Mouse (Mus musculus) neural tube, embryonic 14.5 days (tissue): ENCODE measurements around the gene Stk26. TPM values are rescaled to one million over a fixed set of nuclear protein-coding genes. Genes with fewer than 3 reads are reported as not detected.
A peak's percentile ranks its signal among the peaks of the same experiment; 100 is the strongest.

Experiments
- ATAC-seq: fragments of 200-750 bp; cut with Nextera tagmentation; 2 replicates; pipeline ENCODE4 v1.8.0; 2017; ENCODE audit warnings: low read depth, mild to moderate bottlenecking, moderate TSS enrichment, moderate library complexity
- H3K27ac ChIP-seq: fragments of 300-500 bp; sonication (generic); 2 replicates; pipeline ENCODE4 v1.5.1; 2014; ENCODE audit warnings: low read depth, mild to moderate bottlenecking, control low read depth, low read length, moderate library complexity, mixed read lengths
- H3K27me3 ChIP-seq: fragments of 300-500 bp; sonication (generic); 2 replicates; pipeline ENCODE4 v1.6.1; 2014; ENCODE audit warnings: low read length; ENCODE audit not compliant: control insufficient read depth, insufficient read depth
- H3K36me3 ChIP-seq: fragments of 300-500 bp; sonication (generic); 2 replicates; pipeline ENCODE4 v1.6.1; 2014; ENCODE audit warnings: low read length, mixed read lengths; ENCODE audit not compliant: control insufficient read depth, insufficient read depth
- H3K4me1 ChIP-seq: fragments of 300-500 bp; sonication (generic); 2 replicates; pipeline ENCODE4 v1.6.1; 2014; ENCODE audit warnings: low read length; ENCODE audit not compliant: control insufficient read depth, insufficient read depth
- H3K4me2 ChIP-seq: fragments of 300-500 bp; sonication (generic); 2 replicates; pipeline ENCODE4 v1.6.1; 2014; ENCODE audit warnings: mild to moderate bottlenecking, low read depth, low read length, control low read depth
- H3K4me3 ChIP-seq: fragments of 300-500 bp; sonication (generic); 2 replicates; pipeline ENCODE4 v1.5.1; 2014; ENCODE audit warnings: low read depth, low read length, control low read depth, mixed read lengths
- H3K9ac ChIP-seq: fragments of 300-500 bp; sonication (generic); replicated peaks from 2 replicates; pipeline ENCODE4 v1.6.1; 2014; ENCODE audit warnings: low read depth, mild to moderate bottlenecking, control low read depth, low read length, mixed read lengths
- H3K9me3 ChIP-seq: fragments of 300-500 bp; sonication (generic); 2 replicates; pipeline ENCODE4 v1.6.1; 2016; ENCODE audit warnings: low read length; ENCODE audit not compliant: control insufficient read depth
- WGBS: fragments of 180-500 bp; shearing (Covaris S2); extraction: QIAGEN DNeasy Blood & Tissue Kit; methylation state at CpG from one replicate; pipeline ENCODE4 v1.1.7; 2014; 5-methylcytosine and 5-hydroxymethylcytosine counted together
- polyA plus RNA-seq: library from polyadenylated mRNA; unstranded; fragments of >200 nt; fragmentation: Nextera tagmentation; extraction: Ambion mirVana; gene quantifications from 2 replicates; pipeline ENCODE4 v1.2.1, GENCODE M21; 2014

Stk26 gene
- polyA plus RNA-seq, 1 experiment from 2014 or later = 0.33 TPM

DNA sequence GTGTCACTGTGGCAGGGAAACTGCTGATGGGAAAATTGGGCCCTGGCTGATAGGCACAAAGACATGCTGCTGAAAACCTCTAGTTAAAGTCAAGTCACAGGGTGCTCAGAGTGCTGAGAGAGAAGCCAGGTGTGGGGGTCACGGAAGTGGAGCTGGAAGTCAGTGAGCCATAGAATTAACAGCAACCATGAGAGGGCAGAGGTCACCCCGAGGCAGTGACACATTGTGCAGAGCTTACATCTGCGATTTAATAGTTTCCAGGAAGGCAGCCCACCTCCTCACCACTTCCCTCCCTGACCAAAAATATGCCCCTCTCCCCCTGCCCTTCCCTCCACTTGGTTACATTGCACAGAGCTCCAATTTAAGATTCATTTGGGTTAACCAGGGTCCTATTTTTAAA is 76.5 kb downstream of the Stk26 start:
- Histone ChIP-seq H3K4me3 (no peak overlapping the region), H3K36me3 (no peaks in the 10 kb centered on the region), H3K4me1 (no peaks in the 10 kb centered on the region), H3K27ac (no peak overlapping the region), H3K9me3 (no peaks in the 10 kb centered on the region), H3K4me2 (no peak overlapping the region), H3K27me3 (no peaks in the 10 kb centered on the region), H3K9ac (no peak overlapping the region)
- 66% methylated on average over 3 of the region's 3 CpGs for WGBS
- no peak for ATAC-seq

DNA sequence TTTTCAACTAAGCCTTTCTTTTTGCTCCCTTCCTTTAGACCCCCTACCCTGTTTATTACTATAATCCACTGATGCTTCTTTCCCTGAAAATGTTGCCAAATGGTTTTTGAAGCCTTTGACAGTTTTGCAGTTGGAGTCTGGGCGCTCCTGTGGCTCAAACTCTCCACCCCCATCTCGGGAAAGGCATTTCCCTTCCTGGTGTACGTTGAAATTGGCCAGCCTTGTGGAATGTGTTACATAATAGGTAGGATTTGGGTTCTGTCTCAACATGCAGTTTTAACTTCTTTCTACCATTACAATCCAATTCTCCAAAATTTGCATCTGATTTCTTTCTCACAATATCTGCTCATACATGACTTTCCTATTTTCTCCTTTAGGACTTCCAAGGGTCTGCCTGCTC is 77.9 kb downstream of the Stk26 start:
- ATAC-seq = no peak
- Histone ChIP-seq H3K4me2 (no peak overlapping the region), H3K4me3 (no peak overlapping the region), H3K36me3 (no peaks in the 10 kb centered on the region), H3K4me1 (no peaks in the 10 kb centered on the region), H3K9ac (no peak overlapping the region), H3K9me3 (no peaks in the 10 kb centered on the region), H3K27me3 (no peaks in the 10 kb centered on the region), H3K27ac (no peak overlapping the region)
- WGBS = 78% methylated on average over 3 of the region's 3 CpGs

DNA sequence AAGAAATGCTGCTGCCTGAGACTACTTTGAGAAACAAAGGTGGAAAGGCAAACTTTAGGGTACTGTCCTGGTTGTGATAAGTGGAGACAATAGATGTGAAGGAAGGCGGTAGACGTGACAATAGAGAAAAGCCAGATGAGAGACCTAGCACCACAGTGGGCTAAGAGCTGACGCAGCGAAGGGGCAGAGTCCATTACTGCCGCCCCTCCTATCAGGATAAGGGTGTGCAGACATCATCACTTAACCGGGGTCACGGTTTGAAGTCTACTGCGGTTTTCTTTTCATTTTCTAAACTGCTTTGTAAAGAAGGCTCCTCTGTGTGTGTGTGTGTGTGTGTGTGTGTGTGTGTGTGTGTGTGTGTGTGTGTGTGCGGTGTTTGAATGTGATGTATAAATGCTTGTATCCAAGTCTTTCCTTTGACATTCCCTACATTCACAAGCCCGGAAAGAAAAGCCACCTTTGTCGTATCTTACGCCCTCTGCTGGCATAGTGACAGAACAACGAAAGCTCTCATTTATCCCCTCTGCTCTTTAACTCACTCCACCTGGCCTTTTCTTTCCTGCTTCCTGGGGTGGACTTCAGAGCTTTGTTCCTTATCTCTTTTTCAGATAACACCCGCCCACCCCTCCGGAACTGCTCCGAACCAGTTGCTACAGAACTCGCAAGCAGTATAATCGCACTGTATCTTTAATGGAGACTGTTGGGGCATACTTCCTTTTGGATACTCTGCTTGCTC is 84.0 kb downstream of the Stk26 start:
- H3K4me3 ChIP-seq = no peak overlapping the region
- no peaks in the 10 kb centered on the region for H3K36me3 ChIP-seq
- no peaks in the 10 kb centered on the region for H3K27me3 ChIP-seq
- H3K27ac ChIP-seq = no peak overlapping the region
- H3K9ac ChIP-seq = no peak overlapping the region
- 42% methylated on average over 18 of the region's 18 CpGs for WGBS
- no peaks in the 10 kb centered on the region for H3K4me1 ChIP-seq
- ATAC-seq = peak; percentile 31; the same call in 1 of the 2 replicates
- H3K4me2 ChIP-seq = no peak overlapping the region
- no peaks in the 10 kb centered on the region for H3K9me3 ChIP-seq

DNA sequence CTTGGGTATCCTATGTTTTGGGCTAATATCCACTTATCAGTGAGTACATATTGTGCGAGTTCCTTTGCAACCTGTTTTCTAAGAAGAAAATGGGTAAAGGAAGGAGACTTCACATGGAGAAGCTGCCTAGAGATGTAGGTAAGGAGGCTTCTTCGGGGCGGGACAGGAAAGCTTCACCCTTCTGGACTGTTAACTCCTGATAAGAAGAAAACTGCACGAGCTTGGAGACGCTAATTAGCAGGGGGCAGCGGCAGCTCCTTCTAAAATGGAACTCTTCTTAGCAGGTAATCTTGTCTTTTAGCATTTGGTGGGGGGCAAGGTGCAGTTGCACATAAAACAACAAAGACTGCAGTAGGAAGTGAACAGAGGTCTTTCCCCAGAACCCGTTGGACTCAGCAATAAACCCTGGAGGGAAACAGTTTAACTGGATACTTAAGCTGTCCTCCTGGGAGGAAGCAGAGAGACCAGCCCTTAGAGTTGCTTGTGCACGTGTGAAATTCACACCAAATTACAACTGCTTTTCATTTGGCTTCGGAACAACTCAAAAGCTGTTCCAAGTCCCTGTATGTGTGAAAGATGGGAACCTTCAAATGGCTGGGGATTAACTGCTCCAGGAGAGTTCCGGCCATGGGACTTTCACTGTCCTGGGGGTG is 86.2 kb downstream of the Stk26 start:
- H3K27me3 ChIP-seq = no peaks in the 10 kb centered on the region
- no peaks in the 10 kb centered on the region for H3K36me3 ChIP-seq
- no peak overlapping the region for H3K27ac ChIP-seq
- H3K9me3 ChIP-seq = no peaks in the 10 kb centered on the region
- 70% methylated on average over 10 of the region's 10 CpGs for WGBS
- no peak overlapping the region for H3K4me2 ChIP-seq
- H3K9ac ChIP-seq = no peak overlapping the region
- no peak overlapping the region for H3K4me3 ChIP-seq
- no peaks in the 10 kb centered on the region for H3K4me1 ChIP-seq
- ATAC-seq = no peak

DNA sequence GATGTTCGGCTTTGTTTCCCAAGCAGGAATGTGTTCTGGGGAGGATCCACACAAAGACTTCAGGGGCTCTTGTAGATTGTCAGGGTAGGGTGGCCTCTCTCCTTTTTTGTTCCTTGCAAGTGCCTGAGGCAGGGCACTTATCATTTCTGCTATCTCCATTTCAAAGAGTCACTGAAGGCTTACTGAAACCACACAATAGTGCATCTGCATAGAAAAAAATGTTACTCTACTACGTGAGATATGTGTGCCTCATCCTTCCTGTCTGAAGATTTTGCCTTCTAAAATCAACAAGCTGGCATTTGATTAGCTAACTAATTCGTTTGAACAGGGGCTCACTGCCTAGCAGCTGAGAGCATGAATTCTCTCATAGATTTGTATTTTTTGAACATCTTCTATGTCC is 89.5 kb downstream of the Stk26 start:
- no peak overlapping the region for H3K4me3 ChIP-seq
- no peak overlapping the region for H3K4me2 ChIP-seq
- H3K9ac ChIP-seq = no peak overlapping the region
- WGBS = 45% methylated on average over 3 of the region's 3 CpGs
- no peaks in the 10 kb centered on the region for H3K4me1 ChIP-seq
- no peak overlapping the region for H3K27ac ChIP-seq
- no peak for ATAC-seq
- no peaks in the 10 kb centered on the region for H3K9me3 ChIP-seq
- no peaks in the 10 kb centered on the region for H3K27me3 ChIP-seq
- H3K36me3 ChIP-seq = no peaks in the 10 kb centered on the region

DNA sequence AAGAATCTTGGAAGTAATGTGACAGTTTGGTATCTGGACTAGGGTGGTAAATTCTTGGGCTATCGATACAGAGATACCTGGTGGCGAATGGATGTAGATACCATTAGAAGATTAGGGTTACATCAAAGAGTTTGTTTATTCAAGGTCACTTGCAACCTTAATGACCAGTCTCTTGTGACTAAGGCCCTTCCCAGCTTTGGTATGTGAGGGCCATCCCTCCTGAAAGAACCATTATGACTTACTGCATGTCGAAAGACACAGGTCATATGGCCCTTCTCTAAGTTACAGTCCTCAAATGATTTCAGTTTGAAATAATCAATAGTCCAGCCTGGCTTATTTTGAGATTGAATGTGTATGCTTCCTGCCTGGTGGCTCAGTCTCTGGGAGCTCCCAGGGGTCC is 96.3 kb downstream of the Stk26 start:
- H3K4me3 ChIP-seq = no peak overlapping the region
- WGBS = 95% methylated on average over 3 of the region's 3 CpGs
- H3K4me2 ChIP-seq = no peak overlapping the region
- no peak overlapping the region for H3K9ac ChIP-seq
- no peak for ATAC-seq
- H3K4me1 ChIP-seq = no peaks in the 10 kb centered on the region
- no peaks in the 10 kb centered on the region for H3K27me3 ChIP-seq
- no peak overlapping the region for H3K27ac ChIP-seq
- no peaks in the 10 kb centered on the region for H3K36me3 ChIP-seq
- no peaks in the 10 kb centered on the region for H3K9me3 ChIP-seq

DNA sequence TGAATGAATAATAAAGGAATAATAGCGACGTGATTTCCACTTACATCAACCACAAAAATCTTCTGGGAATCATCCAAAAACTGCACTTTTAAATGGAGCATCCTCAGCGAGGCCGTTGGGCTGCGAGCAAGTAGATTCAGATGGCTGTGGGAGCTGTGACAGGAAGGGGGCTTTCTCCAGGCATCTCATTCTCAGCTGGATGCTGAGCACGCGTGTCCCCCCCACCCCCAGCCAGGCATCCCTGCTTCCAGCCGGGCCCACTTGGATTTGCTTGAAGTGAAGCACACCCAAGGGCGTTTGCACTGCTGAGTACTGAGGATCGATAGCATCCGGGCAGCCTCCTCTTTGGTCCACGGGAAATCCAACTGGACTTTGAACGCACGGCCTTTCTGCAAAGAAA is 101.8 kb downstream of the Stk26 start, which contains the start of gene Frmd7:
TSS of gene Frmd7 (minus strand) at position 101 of the 400 bp plus-strand sequence.
- no peaks in the 10 kb centered on the region for H3K9me3 ChIP-seq
- no peak for ATAC-seq
- no peak within 1 kb of the TSS for H3K4me3 ChIP-seq
- H3K9ac ChIP-seq = no peak within 1 kb of the TSS
- H3K27ac ChIP-seq = no peak within 1 kb of the TSS
- no peaks in the 10 kb centered on the region for H3K4me1 ChIP-seq
- no peaks in the 10 kb centered on the region for H3K36me3 ChIP-seq
- 74% methylated on average over 14 of the region's 14 CpGs for whole genome bisulfite sequencing
- H3K27me3 ChIP-seq = no peaks in the 10 kb centered on the region
- H3K4me2 ChIP-seq = no peak within 1 kb of the TSS

Other genes starting within 250 kb of the Stk26 start
- gene Frmd7, start 101.7 kb downstream of the Stk26 start, polyA plus RNA-seq = not detected in 2 replicates
- 17.4 and 22.0 TPM in 2 replicates for gene Rap2c, start 177.0 kb downstream of the Stk26 start, polyA plus RNA-seq